Comparison of ENCODE assay signal across 31 mouse cellular contexts in the genomic region with DNA sequence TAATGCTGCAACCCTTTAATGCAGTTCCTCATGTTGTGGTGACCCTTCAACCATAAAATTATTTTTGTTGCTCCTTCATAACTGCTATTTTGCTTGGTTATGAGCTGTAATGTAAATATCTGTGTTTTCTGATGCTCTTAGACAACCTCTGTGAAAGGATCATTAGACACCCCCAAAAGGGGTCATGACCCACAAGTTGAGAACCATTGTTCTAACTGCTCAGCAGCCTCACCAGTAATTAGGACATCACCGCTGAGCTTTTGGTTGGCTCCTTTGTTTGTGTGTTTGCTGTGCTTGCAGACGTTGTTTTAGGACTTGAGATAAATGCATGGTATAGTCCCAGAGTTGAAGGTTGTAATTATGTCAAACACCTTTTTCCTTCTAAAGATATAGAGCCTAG.
"Had no signal": no experiment of that assay in that cellular context is flagged by ENCODE, and none has a peak within 500 bp of the region (broad histone marks: within the 10 kb centered on the region; RNA-seq: fewer than 3 reads in every experiment).

No protein-coding gene starts in this region.

- ATAC-seq: liver, embryonic 12.5 days; liver, postnatal 0 days; midbrain, embryonic 13.5 days; midbrain, embryonic 15.5 days; midbrain, embryonic 16.5 days had no signal

- DNase-seq: left cerebral cortex, postnatal 4 days; liver; liver, embryonic 13.5 days; liver, postnatal 0 days; lung, adult 18-20 months; lung, adult 2 months; lung, embryonic 14.5 days; lung, postnatal 10 days; lung, postnatal 14 days; lung, postnatal 36 days; lung, postnatal 4 days; midbrain, embryonic 14.5 days had no signal

- H3K4me2 ChIP-seq: limb, embryonic 12.5 days; limb, embryonic 13.5 days; limb, embryonic 15.5 days; liver, embryonic 11.5 days; liver, embryonic 12.5 days; liver, embryonic 13.5 days; liver, embryonic 15.5 days; lung, embryonic 14.5 days; lung, embryonic 15.5 days; midbrain, embryonic 11.5 days; midbrain, embryonic 12.5 days; midbrain, embryonic 13.5 days; midbrain, embryonic 15.5 days had no signal

- H3K9ac ChIP-seq: limb, embryonic 12.5 days; limb, embryonic 13.5 days; limb, embryonic 15.5 days; liver, embryonic 12.5 days; liver, embryonic 13.5 days; liver, embryonic 14.5 days; liver, embryonic 15.5 days; liver, postnatal 0 days; lung, embryonic 14.5 days; lung, embryonic 15.5 days; midbrain, embryonic 12.5 days; midbrain, embryonic 13.5 days; midbrain, embryonic 15.5 days had no signal

- H3K27ac ChIP-seq: left cerebral cortex, adult 2 months; limb, embryonic 10.5 days; limb, embryonic 12.5 days; limb, embryonic 13.5 days; limb, embryonic 15.5 days; liver, embryonic 12.5 days; liver, embryonic 13.5 days; liver, embryonic 14.5 days; liver, embryonic 15.5 days; lung, embryonic 15.5 days; macrophage; midbrain, embryonic 10.5 days; midbrain, embryonic 12.5 days; midbrain, embryonic 13.5 days; midbrain, embryonic 15.5 days had no signal

- H3K4me3 ChIP-seq: left cerebral cortex, adult 2 months; limb, embryonic 10.5 days; limb, embryonic 12.5 days; limb, embryonic 13.5 days; limb, embryonic 15.5 days; liver, embryonic 12.5 days; liver, embryonic 13.5 days; liver, embryonic 15.5 days; lung, embryonic 15.5 days; megakaryocyte, embryonic 14.5 days; midbrain, embryonic 10.5 days; midbrain, embryonic 12.5 days; midbrain, embryonic 13.5 days; midbrain, embryonic 15.5 days; myocyte had no signal

- H3K27me3 ChIP-seq: limb, embryonic 12.5 days; limb, embryonic 13.5 days; limb, embryonic 15.5 days; liver, embryonic 12.5 days; liver, embryonic 13.5 days; liver, embryonic 15.5 days; lung, embryonic 15.5 days; midbrain, embryonic 15.5 days had no signal

- H3K36me3 ChIP-seq: limb, embryonic 10.5 days; limb, embryonic 12.5 days; limb, embryonic 13.5 days; limb, embryonic 15.5 days; liver, embryonic 12.5 days; liver, embryonic 13.5 days; liver, embryonic 15.5 days; lung, embryonic 15.5 days; midbrain, embryonic 10.5 days; midbrain, embryonic 12.5 days; midbrain, embryonic 13.5 days; midbrain, embryonic 15.5 days had no signal

- H3K9me3 ChIP-seq: limb, embryonic 10.5 days; limb, embryonic 12.5 days; limb, embryonic 13.5 days; limb, embryonic 15.5 days; liver, embryonic 12.5 days; liver, embryonic 13.5 days; liver, embryonic 15.5 days; lung, embryonic 15.5 days; megakaryocyte, embryonic 14.5 days; midbrain, embryonic 10.5 days; midbrain, embryonic 12.5 days; midbrain, embryonic 13.5 days; midbrain, embryonic 15.5 days had no signal

- H3K4me1 ChIP-seq: limb, embryonic 10.5 days; limb, embryonic 12.5 days; limb, embryonic 13.5 days; limb, embryonic 15.5 days; liver, embryonic 12.5 days; liver, embryonic 13.5 days; liver, embryonic 15.5 days; lung, embryonic 15.5 days; megakaryocyte, embryonic 14.5 days; midbrain, embryonic 12.5 days; midbrain, embryonic 15.5 days had no signal
